Mouse (Mus musculus) right cerebral cortex, postnatal 10 days (tissue): Measurements from ENCODE around the gene Trim11.

Source experiments
- DNase-seq, 2 experiments: peaks; one replicate each; pipeline ENCODE4 v3.0.0; 2021; ENCODE audit warnings: low spot score in 2 of 2

Trim11 gene

DNA sequence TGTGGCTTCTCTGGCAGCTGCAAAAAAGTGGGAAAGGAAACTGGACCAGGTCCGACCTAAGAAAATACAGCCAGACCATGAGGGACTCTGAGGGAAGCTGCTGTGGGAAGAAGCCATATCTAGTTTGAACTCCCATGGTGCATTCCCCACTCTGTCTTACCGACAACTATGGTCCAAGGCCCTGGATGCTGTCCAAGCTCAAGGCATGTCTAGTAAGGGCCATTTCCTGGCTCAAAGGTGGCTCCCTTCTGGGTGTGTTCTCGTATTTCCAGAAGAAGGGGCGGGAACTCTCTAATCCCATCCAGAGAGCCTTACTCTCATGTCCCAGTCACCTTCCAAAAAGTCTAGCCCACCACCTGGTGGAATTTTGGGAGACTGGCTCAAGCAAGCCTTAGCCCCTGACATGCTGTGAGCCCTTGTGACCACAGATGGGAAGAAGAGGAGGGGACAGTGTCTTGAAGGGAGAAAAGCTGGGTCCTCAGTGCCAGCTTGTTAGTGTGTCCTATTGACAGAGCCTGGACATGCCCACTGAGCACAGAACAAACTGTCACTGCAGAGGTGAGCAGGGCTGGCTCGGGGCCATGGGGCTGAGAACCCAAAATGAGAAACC is 2.6 kb downstream of the Trim11 start:
- DNase-seq: no peak

DNA sequence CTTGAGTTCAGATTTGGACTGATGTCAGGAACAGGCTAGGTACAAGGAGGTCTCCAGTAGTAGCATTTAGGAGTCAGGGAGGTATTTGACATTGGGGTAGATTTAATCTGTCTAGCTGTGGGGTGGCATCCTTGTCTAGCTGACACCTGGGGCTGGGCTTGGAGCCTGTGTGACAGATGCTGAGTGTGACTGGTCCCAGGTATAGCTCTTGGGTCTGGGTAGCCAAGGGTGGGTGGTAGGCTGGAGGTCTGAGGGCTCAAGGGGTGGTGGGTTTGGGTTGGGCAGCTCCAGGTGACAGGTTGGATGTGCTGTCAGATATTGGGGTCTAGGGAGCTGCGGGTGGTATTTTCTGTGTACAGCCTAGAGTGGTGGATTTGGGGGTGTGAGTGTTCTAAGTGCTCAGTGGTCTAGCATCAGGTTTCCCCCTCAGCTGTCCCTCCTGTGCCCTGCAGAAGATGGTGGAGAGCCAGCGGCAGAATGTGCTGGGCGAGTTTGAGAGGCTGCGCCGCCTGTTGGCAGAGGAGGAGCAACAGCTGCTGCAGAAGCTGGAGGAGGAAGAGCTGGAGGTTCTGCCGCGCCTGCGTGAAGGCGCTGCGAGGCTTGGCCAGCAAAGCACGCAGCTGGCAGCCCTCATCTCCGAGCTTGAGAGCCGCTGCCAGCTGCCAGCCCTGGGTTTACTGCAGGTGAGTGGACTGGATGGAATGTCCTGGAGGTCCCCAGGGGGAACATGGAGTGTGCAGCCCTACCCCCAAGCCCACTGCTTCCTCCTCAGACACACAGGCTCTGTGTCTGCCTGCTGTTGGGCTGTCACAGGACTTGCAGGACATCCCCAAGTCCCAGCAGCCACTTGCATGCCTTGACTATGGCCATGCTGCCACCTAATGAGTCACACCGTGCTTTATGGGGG is 3.9 kb downstream of the Trim11 start:
- DNase-seq: peak; percentile 85 to 87

DNA sequence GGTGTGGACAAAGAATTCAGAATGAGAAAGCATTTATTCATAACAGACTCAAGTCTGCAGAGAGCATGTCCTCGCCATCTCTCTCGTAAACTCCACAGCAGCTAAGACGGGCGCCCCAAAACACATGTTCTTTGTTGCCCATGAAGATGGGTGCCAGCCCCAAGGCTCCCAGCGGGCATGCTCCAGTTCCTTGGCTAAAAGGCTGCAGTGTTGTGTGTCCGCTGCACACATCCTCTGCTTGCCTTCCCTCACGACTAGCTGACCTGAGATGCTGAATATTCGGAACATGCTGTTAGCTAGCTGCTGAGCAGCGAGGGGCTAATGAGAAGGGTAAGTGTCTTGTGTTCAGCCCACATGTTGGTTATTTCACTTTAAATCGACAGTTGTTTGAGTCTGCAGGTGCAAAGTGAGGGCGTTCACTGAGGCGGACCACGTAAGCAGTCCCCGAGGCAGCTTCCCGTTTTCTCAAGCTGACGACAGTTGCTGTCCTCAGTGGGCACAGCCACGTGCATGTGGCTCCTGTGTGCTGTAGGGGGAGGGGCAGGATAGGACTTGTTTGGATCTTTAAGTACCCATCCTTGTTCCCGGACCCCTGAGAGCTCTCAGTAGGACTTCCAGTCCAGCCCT is 4.7 kb downstream of the Trim11 start:
- no peak for DNase-seq

DNA sequence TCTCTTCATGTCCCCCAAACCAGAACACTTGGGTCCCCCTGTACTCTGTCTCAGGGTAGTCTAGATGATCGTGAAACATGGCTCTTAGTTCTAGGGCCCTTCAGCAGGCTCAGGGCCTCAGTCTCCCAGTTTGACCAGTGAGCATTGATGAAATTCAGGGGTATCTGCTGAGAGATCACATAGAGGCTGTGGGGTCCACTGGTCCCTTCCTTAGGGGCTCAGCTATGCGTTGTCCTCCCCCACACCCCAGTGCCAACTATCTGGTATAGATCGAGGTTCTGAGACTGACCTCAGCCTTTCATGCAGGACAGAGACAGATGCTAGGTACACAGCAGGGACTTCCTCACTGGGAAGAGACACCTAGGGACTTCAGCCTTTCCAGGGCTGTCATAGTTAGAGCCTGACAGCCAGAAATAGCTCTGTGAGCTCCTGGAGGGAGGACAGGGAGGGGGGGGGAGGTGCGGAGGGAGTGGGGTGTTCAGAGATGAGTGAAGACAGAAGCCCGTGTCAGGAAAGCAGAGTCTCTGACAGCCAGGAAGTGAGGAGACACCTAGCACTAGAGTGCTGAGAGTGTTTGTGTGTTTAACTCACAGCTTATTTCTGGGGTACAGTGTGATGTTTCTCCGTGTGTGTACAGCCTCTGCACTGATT is 5.9 kb downstream of the Trim11 start:
- DNase-seq: no peak

DNA sequence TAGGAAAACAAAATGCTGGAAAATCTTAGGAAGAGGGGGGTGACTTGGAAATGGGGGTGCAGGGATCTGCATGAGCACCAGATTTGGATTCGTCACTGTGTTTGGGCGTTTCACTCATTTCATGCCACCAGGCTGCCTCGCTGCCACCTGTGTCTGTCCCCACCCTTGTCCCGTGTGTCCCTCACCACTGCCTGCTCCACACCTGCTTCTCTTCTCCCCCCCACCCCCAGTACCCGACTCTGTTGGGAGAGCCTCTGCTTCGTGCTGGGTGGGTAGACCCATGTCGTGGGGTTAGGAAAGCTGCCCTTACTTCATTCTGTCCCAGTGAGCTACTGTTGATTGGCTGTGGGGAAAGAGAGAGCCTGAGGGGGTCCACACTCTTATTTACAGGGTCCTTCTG is 6.8 kb downstream of the Trim11 start:
- no peak for DNase-seq

DNA sequence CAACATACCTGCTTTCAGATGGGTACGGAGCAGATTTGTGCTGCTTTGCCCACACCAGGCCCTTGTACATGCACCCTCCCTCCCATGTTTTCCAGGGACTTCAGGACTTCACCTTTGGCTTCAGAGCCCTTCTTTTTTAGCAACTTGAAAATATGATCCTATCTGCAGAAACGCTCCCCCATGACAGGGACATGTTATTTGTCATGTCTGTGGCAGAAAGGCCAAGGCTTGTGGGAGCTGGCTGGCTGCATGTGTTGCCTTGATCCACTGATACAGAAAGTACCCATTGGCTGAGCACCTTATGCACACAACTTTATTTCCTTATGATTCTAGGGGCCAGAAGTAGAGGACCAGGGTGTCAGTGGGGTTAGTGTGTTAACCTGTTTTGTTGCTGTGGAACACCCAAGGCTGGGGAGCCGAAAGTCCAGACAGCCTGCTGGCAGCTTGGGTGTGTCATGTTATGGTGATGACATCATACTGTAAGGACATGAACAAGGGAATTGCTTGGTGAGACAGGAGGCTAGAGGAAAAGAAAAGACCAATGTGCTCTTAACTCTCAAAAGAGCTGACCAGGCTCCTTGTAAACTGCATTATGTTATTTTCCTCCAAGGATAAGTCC is 7.5 kb downstream of the Trim11 start:
- no peak for DNase-seq

DNA sequence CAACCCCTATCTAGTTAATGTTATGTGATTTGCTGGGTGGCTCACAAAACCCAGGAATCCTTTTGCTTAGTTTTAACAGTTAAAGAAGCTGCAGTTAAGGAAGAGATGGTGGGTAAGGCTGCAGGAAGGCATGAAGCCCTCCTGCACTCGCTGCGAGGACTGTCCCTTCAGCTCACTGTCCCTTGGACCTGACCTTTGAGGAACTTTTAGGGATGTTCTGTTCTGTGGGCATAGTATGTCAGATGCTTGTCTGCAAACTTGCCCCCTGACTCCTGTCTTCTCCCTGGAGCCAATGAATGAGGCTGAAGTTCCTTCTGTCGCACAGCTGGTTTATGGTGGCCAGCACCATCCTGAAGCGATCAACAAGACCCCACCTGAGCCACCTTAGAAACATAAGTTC is 11.3 kb downstream of the Trim11 start:
- DNase-seq: no peak

DNA sequence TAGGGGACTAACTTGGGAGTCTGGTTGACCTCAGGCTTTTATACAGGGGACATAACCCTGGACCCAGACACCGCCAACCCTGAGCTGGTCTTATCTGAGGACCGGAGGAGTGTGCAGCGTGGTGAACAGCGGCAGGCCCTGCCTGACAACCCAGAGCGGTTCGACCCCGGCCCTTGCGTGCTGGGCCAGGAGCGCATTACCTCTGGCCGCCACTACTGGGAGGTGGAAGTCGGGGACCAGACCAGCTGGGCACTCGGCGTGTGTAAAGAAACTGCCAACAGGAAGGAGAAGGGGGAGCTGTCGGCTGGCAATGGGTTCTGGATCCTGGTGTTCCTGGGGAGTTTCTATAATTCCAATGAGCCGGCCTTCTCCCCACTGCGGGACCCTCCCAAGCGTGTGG is 12.2 kb downstream of the Trim11 start:
- DNase-seq: no peak

DNA sequence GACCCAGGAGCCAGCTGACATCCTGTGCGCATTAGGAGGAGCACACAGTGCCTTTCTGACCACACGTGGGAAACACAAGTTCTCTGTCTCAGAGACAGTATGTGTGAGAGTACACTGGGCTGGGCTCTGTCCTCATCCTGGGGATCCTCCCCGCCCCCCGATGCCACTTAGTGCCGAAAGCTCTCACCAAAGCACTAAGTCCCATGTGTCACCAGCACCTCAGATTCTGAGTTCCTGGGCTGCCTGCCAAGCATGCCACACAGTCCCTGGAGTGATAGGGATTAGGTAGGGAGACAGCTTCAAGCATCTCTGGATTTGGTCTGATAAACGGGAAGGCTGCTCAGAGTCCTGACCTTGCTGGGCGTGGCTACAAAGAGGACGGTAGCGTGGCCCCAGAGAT is 12.9 kb downstream of the Trim11 start:
- DNase-seq: peak in 1 of 2 experiments; percentile 44

DNA sequence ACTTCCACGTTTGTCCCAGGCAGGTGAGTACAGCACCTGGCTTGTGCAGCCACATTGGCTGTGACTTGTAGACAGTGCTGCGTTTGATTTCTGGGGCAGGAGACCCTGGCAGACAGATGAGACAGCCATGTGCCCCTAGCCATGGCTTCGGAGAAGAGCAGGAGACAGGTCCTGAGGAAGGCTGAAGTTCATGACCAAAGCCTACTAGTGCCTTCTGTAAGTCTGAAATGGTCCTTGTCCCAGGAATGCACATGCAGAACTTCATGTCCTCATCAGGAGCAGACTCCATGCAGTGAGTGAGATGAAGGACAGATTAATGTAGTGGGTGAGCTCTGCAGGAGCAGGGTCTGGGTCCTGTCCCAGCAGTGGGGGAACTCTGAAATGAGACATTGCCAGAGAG is 14.0 kb downstream of the Trim11 start:
- DNase-seq: no peak

DNA sequence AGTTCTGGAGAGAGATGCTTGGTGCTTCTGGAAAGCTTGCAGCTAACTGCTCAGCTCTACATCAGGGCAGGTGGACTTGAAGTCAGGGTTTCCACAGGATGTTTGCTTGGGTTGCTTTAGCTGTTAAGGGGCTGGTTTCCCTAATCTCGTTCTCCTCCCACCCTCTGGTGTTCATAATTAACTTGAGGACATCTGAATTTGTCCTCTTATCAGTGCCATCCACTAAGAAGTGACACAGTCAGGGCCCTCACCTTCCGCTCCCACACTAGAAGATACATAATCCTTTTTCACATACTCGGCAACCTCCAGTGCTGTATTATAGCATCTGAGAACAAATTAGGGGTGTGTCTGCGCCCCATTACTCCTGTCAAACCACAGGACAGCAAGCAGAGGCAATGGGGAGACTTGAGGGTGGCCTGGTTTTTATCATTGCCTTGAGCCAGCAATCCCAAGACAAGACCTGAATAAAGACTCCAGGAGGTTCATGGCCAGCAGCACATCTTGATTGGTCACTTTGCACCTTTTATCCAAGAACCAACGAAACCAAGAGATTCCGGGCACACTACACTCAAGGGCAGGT is 15.3 kb downstream of the Trim11 start:
- DNase-seq: no peak

DNA sequence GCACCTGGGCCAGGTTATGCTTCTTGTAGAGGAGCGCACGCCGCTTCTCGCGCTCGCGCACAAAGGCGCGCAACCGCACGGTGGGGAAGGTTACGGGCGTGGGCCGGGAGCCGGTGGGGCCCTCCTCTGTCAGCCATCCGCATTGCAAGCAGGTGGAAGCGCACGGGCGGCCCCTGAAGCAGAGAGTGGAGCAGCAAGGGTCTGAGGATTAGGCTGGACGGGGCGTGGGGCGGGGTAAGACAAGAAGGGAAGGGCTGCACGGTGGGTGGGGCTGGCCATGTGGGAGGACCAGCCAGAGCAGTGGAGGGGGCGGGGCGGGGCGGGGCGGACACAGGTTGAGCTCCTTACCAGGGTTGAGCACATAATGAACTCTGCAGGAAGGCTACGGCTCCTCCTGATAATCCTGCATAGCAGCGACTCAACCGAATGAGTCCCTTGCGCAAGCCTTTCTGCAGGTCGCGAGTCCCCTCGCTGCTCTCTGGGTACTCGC is 16.5 kb downstream of the Trim11 start:
- peak; percentile 59 to 65 for DNase-seq

DNA sequence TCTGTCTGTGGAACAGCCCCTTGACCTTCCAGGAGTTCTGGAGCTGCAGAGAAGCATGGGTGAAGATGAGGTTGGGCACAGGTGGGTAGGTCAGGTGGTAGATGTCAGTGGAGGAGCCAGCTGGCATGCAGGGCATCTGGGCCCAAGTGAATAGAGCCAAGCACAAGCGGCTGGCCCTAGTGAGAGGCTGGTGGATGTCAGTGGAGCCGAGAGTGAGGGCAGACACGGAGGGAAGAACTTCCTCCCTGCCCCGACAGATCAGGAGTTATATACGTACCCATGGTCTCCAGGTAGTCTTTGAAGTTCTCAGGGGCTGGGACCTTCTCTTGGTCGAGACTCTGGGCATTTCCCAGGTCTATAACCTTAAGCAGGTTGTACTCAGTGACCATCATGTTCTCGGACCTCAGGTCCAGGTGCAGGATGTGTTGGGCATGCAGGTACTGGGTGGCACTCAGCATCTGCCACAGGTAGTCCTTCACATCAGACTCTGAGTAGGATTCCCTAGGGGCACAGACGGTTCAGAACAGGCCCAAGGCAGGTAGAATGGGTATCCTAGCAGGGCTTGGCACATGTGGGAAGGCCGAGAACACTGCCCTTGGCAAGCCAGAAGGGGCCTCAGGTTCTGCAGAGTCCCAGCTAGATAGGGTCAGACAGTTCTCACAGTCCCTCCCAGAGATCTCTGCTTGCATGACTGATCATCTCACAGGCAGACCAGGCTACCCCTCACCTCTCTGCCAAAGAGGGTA is 17.3 kb downstream of the Trim11 start:
- no peak for DNase-seq

DNA sequence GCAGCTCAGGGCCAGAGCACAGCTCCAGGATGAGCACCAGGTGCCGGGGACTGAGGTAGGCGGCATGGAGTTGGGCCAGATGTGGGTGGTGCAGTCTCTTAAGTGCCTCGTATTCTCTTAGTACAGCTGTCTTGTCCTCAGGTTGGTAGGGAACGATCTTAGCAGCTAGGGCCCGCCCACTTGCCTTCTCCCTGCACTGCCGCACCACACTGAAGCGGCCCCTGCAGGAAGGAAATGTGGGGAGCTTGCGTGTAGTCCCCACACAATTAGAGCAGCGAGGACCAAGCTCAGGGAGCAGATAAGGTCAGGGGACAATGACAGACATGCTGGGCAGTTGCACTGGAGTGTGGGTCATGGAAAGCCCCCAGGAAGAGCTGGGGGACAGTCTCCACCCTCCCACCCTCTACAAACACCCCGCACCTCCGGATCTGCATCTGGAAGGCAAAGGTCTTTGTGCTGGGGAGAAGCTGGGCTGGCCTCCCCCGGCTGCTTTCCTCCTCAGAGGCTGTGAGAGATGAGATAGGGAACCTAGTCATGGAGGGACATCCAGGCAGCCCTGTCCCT is 18.0 kb downstream of the Trim11 start:
- DNase-seq: no peak

DNA sequence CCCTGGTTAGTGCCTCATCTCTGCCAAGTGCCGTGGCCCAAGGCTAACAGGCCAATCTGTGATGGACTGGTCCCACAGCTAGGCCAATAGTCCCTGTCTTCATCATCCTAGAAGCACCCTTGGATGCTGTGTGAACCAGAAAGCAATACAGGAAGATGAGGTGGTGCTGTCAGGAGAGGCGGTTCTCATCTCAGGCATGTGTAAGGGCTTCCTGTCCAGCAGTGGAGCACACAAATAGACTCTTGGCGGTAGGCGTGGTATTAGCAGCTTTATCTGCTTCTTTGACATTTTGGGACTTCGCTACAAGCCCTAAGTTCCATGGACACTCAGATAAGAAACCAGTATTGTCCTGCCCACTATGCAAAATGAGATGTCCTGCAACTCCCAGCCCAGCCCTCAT is 19.6 kb downstream of the Trim11 start:
- no peak for DNase-seq

DNA sequence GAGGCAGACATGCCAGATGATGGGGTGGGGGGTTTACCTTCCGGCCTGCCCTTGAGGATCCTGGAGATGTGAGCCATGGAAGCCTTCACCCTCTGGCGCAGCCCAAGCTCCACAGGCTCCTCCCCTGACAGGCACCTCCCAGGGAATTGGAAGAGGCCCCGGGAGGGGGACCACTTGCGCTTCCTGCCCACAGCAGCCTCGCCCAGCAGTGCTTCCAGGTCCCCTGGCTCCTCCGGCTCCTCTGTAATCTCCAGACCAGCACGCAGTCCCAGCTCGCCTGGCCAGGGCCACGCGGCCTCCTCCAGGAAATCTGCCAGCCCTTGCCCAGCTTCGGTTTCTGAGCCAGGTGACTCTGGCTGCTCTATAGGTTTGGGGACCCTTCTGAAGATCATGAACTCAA is 21.3 kb downstream of the Trim11 start:
- DNase-seq: no peak

DNA sequence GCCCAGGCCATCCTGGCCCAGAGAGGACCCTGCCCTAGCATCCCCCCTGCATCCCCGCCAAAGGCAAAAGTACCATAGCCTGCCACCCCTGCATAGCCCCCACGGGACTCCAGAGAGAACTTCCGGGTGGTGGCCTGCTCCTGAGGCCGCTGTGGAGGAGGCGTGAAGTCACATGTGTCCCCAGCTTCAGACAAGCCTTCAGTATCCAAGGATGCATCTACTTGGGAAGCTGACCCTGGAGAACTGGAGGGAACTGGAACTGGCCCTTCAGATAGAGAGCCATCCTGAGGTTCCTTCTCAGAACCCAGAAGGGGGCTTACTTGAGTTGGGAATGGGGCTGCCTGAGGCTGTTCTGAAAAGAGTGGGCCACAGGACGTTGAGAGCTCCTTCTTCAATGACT is 21.9 kb downstream of the Trim11 start:
- no peak for DNase-seq

DNA sequence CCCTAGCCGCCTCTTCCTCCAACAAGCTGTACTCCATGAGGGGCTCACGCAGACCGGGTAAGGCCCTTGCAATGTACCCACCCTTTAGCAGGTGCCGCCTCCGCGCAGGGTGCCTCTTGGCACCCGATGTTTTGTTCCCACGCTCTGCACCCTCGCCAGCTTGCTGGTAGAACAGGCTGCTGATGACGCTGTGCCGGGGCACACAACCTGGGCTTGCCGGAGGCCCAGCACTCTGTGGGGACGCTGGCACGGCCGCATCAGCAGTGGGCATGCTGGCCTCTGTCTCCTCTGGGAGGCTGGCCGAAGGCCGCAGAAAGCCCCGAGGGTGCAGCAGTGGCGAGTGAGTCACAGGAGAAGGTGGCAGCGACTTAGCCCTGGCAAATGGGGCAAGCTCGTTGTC is 22.7 kb downstream of the Trim11 start:
- DNase-seq: no peak

DNA sequence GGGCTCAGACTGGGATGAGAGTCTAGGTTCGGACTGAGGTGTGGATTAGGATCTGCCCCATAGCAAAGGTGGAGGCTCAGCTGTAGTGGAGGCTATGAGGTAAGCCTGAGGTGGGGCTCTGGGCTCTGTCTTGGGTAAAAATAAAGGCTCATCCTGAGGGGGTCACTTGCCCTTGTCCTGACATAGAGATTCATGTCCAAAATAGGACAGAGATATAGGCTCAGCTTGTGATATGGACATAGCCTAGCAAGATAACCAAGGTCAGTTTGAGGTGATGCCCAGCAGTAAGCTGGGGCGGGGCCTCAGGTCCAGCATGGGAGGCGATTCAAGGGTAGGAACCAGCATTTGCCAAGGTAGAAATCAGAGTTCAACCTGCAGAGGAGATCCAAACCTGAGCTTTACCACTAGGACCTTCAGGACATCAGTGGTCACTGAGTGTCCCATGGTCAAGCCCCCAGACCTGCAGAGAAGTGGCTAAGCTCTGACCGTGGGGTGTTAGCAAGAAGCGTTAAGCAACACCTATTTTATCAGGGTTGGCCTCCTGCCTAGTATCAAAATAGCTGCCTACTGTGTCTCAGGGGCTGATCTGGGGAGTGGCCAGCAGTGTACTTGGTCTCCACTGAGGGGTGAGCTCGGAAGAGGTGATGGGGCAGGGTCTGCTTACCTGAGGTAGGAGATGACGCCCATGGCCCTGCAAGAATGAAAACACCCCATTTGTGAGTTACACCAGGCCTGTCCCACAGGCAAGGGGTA is 24.6 kb downstream of the Trim11 start:
- no peak for DNase-seq

DNA sequence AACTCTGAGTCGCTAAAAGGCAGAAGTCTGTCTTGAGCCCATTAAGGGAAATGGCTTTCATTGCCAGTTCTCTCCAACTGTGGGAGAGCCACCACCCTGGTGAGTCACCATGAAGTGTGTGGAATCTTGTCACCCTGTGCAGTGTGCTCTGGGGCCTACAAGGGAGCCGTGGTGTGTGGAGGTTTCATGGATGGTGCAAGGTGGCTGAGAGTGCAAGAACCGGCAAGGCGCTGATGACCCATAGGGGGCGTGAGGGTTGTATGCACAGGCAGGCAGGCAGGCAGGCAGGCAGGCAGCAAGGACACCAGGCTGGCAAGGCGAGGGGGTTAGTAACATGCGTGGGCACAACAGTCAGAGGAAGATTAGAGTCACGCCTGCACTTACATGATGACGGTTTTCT is 37.2 kb downstream of the Trim11 start:
- no peak for DNase-seq
